9 mouse cellular contexts compared by ENCODE assay signal in genomic region chr2:161090200-161090599, GRCm38 (mm10). TPM values are rescaled to one million over a fixed set of nuclear protein-coding genes. Genes with fewer than 3 reads are reported as not detected.
DNase-seq lines count a peak whose midpoint lies in the region; ATAC-seq and TF ChIP-seq lines count a peak whose summit lies in the region.
"Had no signal": no experiment of that assay in that cellular context is flagged by ENCODE, and none has a peak within 500 bp of the region (broad histone marks: within the 10 kb centered on the region; RNA-seq: fewer than 3 reads in every experiment).

No protein-coding gene starts in this region.

- H3K27ac ChIP-seq in left cerebral cortex, adult 2 months: no peak overlapping the region

- intact Hi-C loops in left cerebral cortex, adult 2 months (cut with DNase I): loop anchor here (5.0 kb wide), 1 partner anchor 87 kb away; no protein-coding TSS in a partner anchor
- intact Hi-C loops in left cerebral cortex, postnatal 4 days (cut with DNase I): no loop called here

- TF ChIP-seq CTCF in left cerebral cortex, adult 2 months (IDR thresholded peaks at IDR 0.05): peak; percentile 48

- H3K4me3 ChIP-seq in left cerebral cortex, adult 2 months: no peak overlapping the region

- no peak for DNase-seq in left cerebral cortex, adult 2 months (ENCODE audit: extremely low spot score in 1 of 2, low spot score in 2 of 2)
- no peak for DNase-seq in left cerebral cortex, postnatal 4 days
- DNase-seq in NIH3T3 (ENCODE audit: low read depth): peak; percentile 21
- DNase-seq in embryo, embryonic 11 days: peak; percentile 65
- no peak for DNase-seq in right cerebral cortex, postnatal 10 days (ENCODE audit: low spot score in 2 of 2)
- DNase-seq in frontal cortex, postnatal 36 days (ENCODE audit: low spot score in 2 of 2): no peak
- DNase-seq: heart, postnatal 4 days; spleen, adult 18-20 months had no signal

- ATAC-seq in monocyte, adult 5-6 weeks (replicated peaks; ENCODE audit: insufficient number of reproducible peaks, low FRiP score, low TSS enrichment, poor library complexity, severe bottlenecking): 0 out of 2 replicates have a peak, but pooled peaks have one; percentile 50

RNA-seq across cellular contexts. Expression of gene Chd6, which starts 18.7 kb away (rescaled TPM):
- 10 to 100 TPM; 67.3 to 70.7 TPM for total RNA-seq in left cerebral cortex, adult 2 months (2021)
- 10 to 100 TPM; 59.1 to 66.4 TPM for total RNA-seq in left cerebral cortex, postnatal 4 days (2021)
- 30.0 to 80.8 TPM (median 51.0 TPM) in 3 replicates for total RNA-seq in monocyte, adult 5-6 weeks (2017)

Comparison
In these comparisons a context has a peak if more than half of its experiments do, and no peak if none do; other contexts are left out.
1. DNase-seq: peak in NIH3T3 (single experiment) and embryo, embryonic 11 days (single experiment); none in left cerebral cortex, adult 2 months (0 of 2), left cerebral cortex, postnatal 4 days (single experiment), right cerebral cortex, postnatal 10 days (0 of 2) and frontal cortex, postnatal 36 days (0 of 2).